Mouse (Mus musculus) lung, postnatal 0 days (tissue): ENCODE results near the gene Hoxd13.

Source experiments
- CTCF ChIP-seq: IDR thresholded peaks from 2 replicates; pipeline ENCODE4 v1.5.1; 2016; ENCODE audit warnings: antibody characterized with exemption, mild to moderate bottlenecking
- EP300 ChIP-seq: IDR thresholded peaks from 2 replicates; pipeline ENCODE4 v1.6.1; 2016; ENCODE audit warnings: antibody characterized with exemption, mild to moderate bottlenecking, control low read depth

DNA sequence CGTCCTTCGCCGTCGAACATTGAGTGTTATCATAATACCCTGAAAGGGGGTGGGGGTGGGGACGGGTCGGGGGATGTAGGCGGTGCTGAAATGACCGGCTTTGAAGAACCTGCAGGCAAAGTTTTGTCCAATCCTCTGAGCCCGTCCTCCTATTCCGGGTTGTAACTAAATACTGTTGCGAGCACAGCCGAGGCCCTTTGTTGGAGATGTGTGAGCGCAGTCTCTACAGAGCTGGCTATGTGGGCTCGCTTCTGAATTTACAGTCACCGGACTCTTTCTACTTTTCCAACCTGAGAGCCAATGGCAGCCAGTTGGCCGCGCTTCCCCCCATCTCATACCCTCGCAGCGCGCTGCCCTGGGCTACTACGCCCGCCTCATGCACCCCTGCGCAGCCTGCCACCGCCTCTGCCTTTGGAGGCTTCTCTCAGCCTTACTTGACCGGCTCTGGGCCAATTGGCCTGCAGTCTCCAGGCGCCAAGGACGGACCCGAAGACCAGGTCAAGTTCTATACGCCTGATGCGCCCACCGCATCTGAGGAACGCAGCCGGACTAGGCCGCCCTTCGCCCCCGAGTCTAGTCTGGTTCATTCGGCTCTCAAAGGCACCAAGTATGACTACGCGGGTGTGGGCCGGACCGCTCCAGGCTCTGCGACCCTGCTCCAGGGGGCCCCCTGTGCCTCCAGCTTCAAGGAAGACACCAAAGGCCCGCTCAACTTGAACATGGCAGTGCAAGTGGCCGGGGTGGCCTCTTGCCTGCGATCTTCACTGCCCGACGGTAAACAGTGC lies 7.0 kb downstream of the Hoxd13 start, which contains the start of gene Hoxd12:
- TF ChIP-seq CTCF (no peak), EP300 (no peak)
